Mouse (Mus musculus) C2C12 (cell line): ENCODE results near the gene Otud4. TPM values are rescaled to one million over a fixed set of nuclear protein-coding genes. Genes with fewer than 3 reads are reported as not detected.
"Not testable (repeated sequence)": the region's sequence is repeated elsewhere in the genome, so short reads cannot be mapped to it uniquely, and the experiment has no call there.

Source experiments
- H3K27me3 ChIP-seq: one replicate; pipeline ENCODE4 v1.6.1; 2011; ENCODE audit not compliant: control insufficient read depth, insufficient read depth, insufficient read length
- H3K36me3 ChIP-seq: one replicate; pipeline ENCODE4 v1.6.1; 2011; ENCODE audit not compliant: control insufficient read depth, insufficient read depth
- H3K4me3 ChIP-seq: one replicate; pipeline ENCODE4 v1.5.1; 2011; ENCODE audit warnings: mild to moderate bottlenecking, control low read depth; ENCODE audit not compliant: poor library complexity, insufficient read depth, severe bottlenecking
- H3K79me2 ChIP-seq: one replicate; pipeline ENCODE4 v1.6.1; 2011; ENCODE audit not compliant: control insufficient read depth, insufficient read depth
- H3K79me3 ChIP-seq: one replicate; pipeline ENCODE4 v1.6.1; 2011; ENCODE audit warnings: low read depth, control low read depth
- H3ac ChIP-seq: one replicate; pipeline ENCODE3; 2011; ENCODE audit warnings: low read depth; ENCODE audit not compliant: control insufficient read depth, insufficient read length
- CEBPB ChIP-seq: IDR thresholded peaks from one replicate; pipeline ENCODE4 v1.6.1; 2011; ENCODE audit warnings: low read depth, mild to moderate bottlenecking, control low read depth, moderate library complexity
- CTCF ChIP-seq: IDR thresholded peaks from one replicate; pipeline ENCODE4 v1.5.1; 2011; ENCODE audit not compliant: control insufficient read depth, insufficient read depth, insufficient read length
- FOSL1 ChIP-seq: IDR thresholded peaks from one replicate; pipeline ENCODE4 v1.8.0; 2011; ENCODE audit warnings: mild to moderate bottlenecking, low read length; ENCODE audit not compliant: poor library complexity, insufficient read depth, severe bottlenecking
- MAX ChIP-seq: IDR thresholded peaks from one replicate; pipeline ENCODE4 v1.6.1; 2011; ENCODE audit warnings: mild to moderate bottlenecking, control low read depth
- MYOD1 ChIP-seq: IDR thresholded peaks from one replicate; pipeline ENCODE4 v1.6.1; 2011; ENCODE audit warnings: low read depth; ENCODE audit not compliant: control insufficient read depth, insufficient read length
- MYOG ChIP-seq: IDR thresholded peaks from one replicate; pipeline ENCODE4 v1.6.1; 2011; ENCODE audit not compliant: control insufficient read depth, insufficient read length; ENCODE audit errors: extremely low read depth
- USF1 ChIP-seq: IDR thresholded peaks from one replicate; pipeline ENCODE4 v1.6.1; 2011; ENCODE audit warnings: low read depth, mild to moderate bottlenecking, control low read depth, moderate library complexity
- long read RNA-seq, 2 experiments: library from polyadenylated mRNA; unstranded; transcript quantifications; one replicate each; pipeline ENCODE4 v2.0.0; 2019 to 2020
- polyA plus RNA-seq: library from polyadenylated mRNA; unstranded; fragments of >200 nt; fragmentation: generic; extraction: Trizol; gene quantifications from one replicate; pipeline ENCODE4 v1.2.1, GENCODE M21; 2012; ENCODE audit warnings: missing spikeins

The Otud4 gene
- polyA plus RNA-seq: 12.9 TPM
- long read RNA-seq, experiment 1, partial matches to known transcripts: 0 of 6 reads
- long read RNA-seq, experiment 1, other reads (novel, unspliced or antisense): 6 of 6 reads
- long read RNA-seq, experiment 2, full-length matches to known transcripts: 62 of 126 reads
- long read RNA-seq, experiment 2, partial matches to known transcripts: 49 of 126 reads
- long read RNA-seq, experiment 2, other reads (novel, unspliced or antisense): 15 of 126 reads

GRCm38 (mm10) chr8:79639586-79640451 is at the start of gene Otud4:
TSS of gene Otud4 (plus strand) at chr8:79639618.
- Histone ChIP-seq H3ac (peak within 1 kb of the TSS; percentile 81), H3K4me3 (peak within 1 kb of the TSS; percentile 90), H3K27me3 (no peaks in the 10 kb centered on the region), H3K79me2 (peaks cover 56% of the 10 kb centered on the region), H3K36me3 (peaks cover 36% of the 10 kb centered on the region), H3K79me3 (peaks cover 51% of the 10 kb centered on the region)
- peak; percentile 12 for TF ChIP-seq MAX
- TF ChIP-seq USF1: no peak

GRCm38 (mm10) chr8:79600962-79601361 is 38.5 kb upstream of the Otud4 start:
- H3K36me3 ChIP-seq: no peaks in the 10 kb centered on the region
- TF ChIP-seq MYOG (no peak), USF1 (no peak), CEBPB (no peak), CTCF (no peak), FOSL1 (no peak), MYOD1 (no peak), MAX (no peak)
- no peaks in the 10 kb centered on the region for H3K27me3 ChIP-seq
- H3K79me3 ChIP-seq: no peaks in the 10 kb centered on the region
- H3ac ChIP-seq: no peak overlapping the region
- H3K79me2 ChIP-seq: no peaks in the 10 kb centered on the region
- H3K4me3 ChIP-seq: no peak overlapping the region

GRCm38 (mm10) chr8:79603204-79603603 is 36.2 kb upstream of the Otud4 start:
- H3K4me3 ChIP-seq, H3K79me3 ChIP-seq, H3K36me3 ChIP-seq, H3K79me2 ChIP-seq, H3K27me3 ChIP-seq, H3ac ChIP-seq: not testable (repeated sequence)

- Histone ChIP-seq H3K79me2 (no peaks in the 10 kb centered on the region), H3K79me3 (no peaks in the 10 kb centered on the region), H3ac (no peak overlapping the region), H3K36me3 (no peaks in the 10 kb centered on the region), H3K4me3 (no peak overlapping the region), H3K27me3 (no peaks in the 10 kb centered on the region)
- TF ChIP-seq FOSL1 (no peak), USF1 (no peak), MYOD1 (no peak), MYOG (no peak), MAX (no peak), CTCF (no peak), CEBPB (no peak)
Measured at GRCm38 (mm10) chr8:79606225-79606624, 33.2 kb upstream of the Otud4 start.

- H3K4me3 ChIP-seq: no peak overlapping the region
Measured at GRCm38 (mm10) chr8:79606751-79607300, 32.6 kb upstream of the Otud4 start.

GRCm38 (mm10) chr8:79608701-79609100 is 30.7 kb upstream of the Otud4 start:
- H3K27me3 ChIP-seq: no peaks in the 10 kb centered on the region
- TF ChIP-seq FOSL1 (no peak), CEBPB (no peak), MAX (no peak), MYOD1 (no peak), CTCF (no peak), MYOG (no peak), USF1 (no peak)
- no peaks in the 10 kb centered on the region for H3K36me3 ChIP-seq
- no peaks in the 10 kb centered on the region for H3K79me3 ChIP-seq
- no peak overlapping the region for H3ac ChIP-seq
- H3K79me2 ChIP-seq: no peaks in the 10 kb centered on the region
- H3K4me3 ChIP-seq: no peak overlapping the region

More at GRCm38 (mm10) chr8:79606751-79607300, 32.6 kb upstream of the Otud4 start:
- no peak overlapping the region for H3ac ChIP-seq
- H3K79me3 ChIP-seq: no peaks in the 10 kb centered on the region
- H3K36me3 ChIP-seq: no peaks in the 10 kb centered on the region
- no peaks in the 10 kb centered on the region for H3K79me2 ChIP-seq
- H3K27me3 ChIP-seq: no peaks in the 10 kb centered on the region
- TF ChIP-seq MAX (no peak), USF1 (no peak), MYOD1 (no peak), FOSL1 (no peak), CEBPB (no peak), CTCF (no peak), MYOG (no peak)
